Mouse (Mus musculus): ENCODE measurements at regions not wholly inside any gene's neighbourhood (a gene's known extent, or its start where the extent isn't known, plus 50 kb on each side); places are given as distances from the start of the nearest gene placed in this dataset.

GRCm38 (mm10) chr15:21988676-21989075 lies 560.1 kb upstream of the Cdh18 start:
- H3K4me3 ChIP-seq, result no peak overlapping the region
- WGBS, result 93% methylated on average over 4 of the region's 4 CpGs
- no peak overlapping the region for H3K27ac ChIP-seq
- H3K4me2 ChIP-seq (replicated peaks), result no peak overlapping the region
- no peak overlapping the region for H3K9ac ChIP-seq
- no peaks in the 10 kb centered on the region for H3K9me3 ChIP-seq
- no peaks in the 10 kb centered on the region for H3K27me3 ChIP-seq (replicated peaks)
- H3K4me1 ChIP-seq, result no peaks in the 10 kb centered on the region
- H3K36me3 ChIP-seq, result no peaks in the 10 kb centered on the region
- ATAC-seq (ENCODE audit: low FRiP score, low read depth), result no peak

GRCm38 (mm10) chr15:21993309-21993708 lies 555.5 kb upstream of the Cdh18 start:
- 87% methylated on average over 2 of the region's 2 CpGs for WGBS
- Histone ChIP-seq H3K4me3 (no peak overlapping the region), H3K4me1 (no peaks in the 10 kb centered on the region), H3K36me3 (no peaks in the 10 kb centered on the region), H3K27me3 (replicated peaks) (no peaks in the 10 kb centered on the region), H3K4me2 (replicated peaks) (no peak overlapping the region), H3K27ac (no peak overlapping the region), H3K9ac (no peak overlapping the region), H3K9me3 (no peaks in the 10 kb centered on the region)
- no peak for ATAC-seq (ENCODE audit: low FRiP score, low read depth)

DNA sequence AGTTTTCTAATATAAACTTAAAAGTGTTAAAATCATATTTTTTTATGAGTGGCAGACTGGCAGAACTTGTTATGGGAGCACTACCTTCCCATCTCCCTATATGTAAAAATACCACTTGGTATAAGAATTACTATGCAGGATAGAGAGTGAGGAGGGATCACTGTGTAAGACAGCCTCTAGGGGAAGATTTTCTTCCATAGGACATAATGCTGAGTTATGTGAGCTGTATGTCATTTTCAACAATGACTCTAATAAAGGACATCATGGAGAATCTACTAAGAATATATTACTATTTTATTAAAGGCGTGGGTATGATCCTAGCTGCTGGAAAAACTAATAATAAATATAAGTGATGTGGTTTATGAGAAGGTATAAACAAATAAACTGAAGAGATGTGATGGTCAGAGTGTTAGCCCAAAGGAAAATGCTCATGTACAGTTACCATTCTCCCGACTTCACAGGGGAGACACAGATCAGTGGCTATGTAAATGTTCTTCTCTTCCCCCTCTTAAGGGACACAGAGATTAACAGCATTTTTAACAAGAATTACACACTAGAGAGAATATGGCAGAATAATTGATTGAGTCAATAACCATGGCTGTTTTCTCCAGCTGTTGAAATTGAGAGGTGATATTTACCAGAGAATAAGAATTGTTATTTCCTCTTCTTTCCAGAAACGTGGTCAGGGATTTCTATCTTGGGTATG lies 553.5 kb upstream of the Cdh18 start:
- Histone ChIP-seq H3K27ac (no peak overlapping the region), H3K4me2 (replicated peaks) (no peak overlapping the region), H3K9me3 (no peaks in the 10 kb centered on the region), H3K36me3 (no peaks in the 10 kb centered on the region), H3K4me1 (no peaks in the 10 kb centered on the region), H3K4me3 (no peak overlapping the region), H3K9ac (no peak overlapping the region), H3K27me3 (replicated peaks) (no peaks in the 10 kb centered on the region)
- 67% methylated on average over 3 of the region's 3 CpGs for WGBS
- ATAC-seq (ENCODE audit: low FRiP score, low read depth), result 0 out of 2 replicates have a peak, but pooled peaks have one; percentile 41

GRCm38 (mm10) chr15:22019977-22020376 lies 528.8 kb upstream of the Cdh18 start:
- H3K4me1 ChIP-seq, result no peaks in the 10 kb centered on the region
- H3K4me3 ChIP-seq, result no peak overlapping the region
- no peak for ATAC-seq (ENCODE audit: low FRiP score, low read depth)
- no peak overlapping the region for H3K27ac ChIP-seq
- H3K9ac ChIP-seq, result no peak overlapping the region
- H3K4me2 ChIP-seq (replicated peaks), result no peak overlapping the region
- no peaks in the 10 kb centered on the region for H3K36me3 ChIP-seq
- WGBS, result 81% methylated on average over 2 of the region's 2 CpGs
- no peaks in the 10 kb centered on the region for H3K27me3 ChIP-seq (replicated peaks)
- H3K9me3 ChIP-seq, result no peaks in the 10 kb centered on the region

DNA sequence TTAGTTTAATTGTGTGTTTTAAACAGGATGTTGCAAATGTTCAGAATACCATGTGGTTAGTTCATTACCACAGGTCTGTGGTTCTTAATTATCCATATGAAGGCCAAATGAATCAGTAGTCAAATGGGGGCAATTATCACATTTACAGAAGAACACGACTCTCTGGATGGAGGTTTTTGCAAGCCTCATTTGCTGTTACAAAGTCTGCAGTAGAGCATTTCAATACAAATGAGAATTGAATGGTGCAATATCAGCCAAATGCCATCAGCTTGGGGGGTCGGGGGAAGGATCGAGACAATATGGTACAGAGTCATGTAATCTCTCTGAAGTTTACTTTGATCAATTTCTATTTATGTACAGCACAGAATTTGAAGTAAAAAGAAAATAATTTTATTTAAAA lies 518.6 kb upstream of the Cdh18 start:
- WGBS, result 45% methylated on average over 3 of the region's 3 CpGs

DNA sequence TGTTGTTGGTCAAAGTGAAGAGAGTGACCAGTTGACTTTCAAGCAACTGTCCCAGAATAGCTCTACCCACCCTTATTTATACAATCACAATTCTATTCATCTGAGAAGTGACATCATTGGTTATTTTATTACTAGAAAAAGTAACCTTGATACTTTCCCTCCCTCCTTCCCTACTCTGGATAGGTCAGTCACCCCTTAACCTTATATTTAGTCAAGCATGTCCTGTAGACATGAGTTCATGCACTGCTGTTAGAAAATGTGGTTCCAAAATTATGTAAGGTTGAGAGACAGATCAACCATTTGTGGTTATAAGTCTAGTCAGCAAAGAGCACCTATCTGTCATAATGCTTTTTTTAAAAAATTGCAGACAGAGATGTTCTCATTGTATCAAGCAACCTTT lies 502.4 kb upstream of the Cdh18 start:
- H3K27ac ChIP-seq, result no peak overlapping the region
- no peak overlapping the region for H3K9ac ChIP-seq
- H3K9me3 ChIP-seq, result no peaks in the 10 kb centered on the region
- H3K36me3 ChIP-seq, result no peaks in the 10 kb centered on the region
- no peak overlapping the region for H3K4me3 ChIP-seq
- H3K4me1 ChIP-seq, result no peaks in the 10 kb centered on the region
- no peak overlapping the region for H3K4me2 ChIP-seq (replicated peaks)
- H3K27me3 ChIP-seq (replicated peaks), result no peaks in the 10 kb centered on the region
- no peak for ATAC-seq (ENCODE audit: low FRiP score, low read depth)

More for the DNA sequence above, 518.6 kb upstream of the Cdh18 start:
- Histone ChIP-seq H3K36me3 (no peaks in the 10 kb centered on the region), H3K9ac (no peak overlapping the region), H3K27me3 (replicated peaks) (no peaks in the 10 kb centered on the region), H3K4me1 (no peaks in the 10 kb centered on the region), H3K9me3 (no peaks in the 10 kb centered on the region), H3K4me3 (no peak overlapping the region), H3K4me2 (replicated peaks) (no peak overlapping the region), H3K27ac (no peak overlapping the region)
- ATAC-seq (ENCODE audit: low FRiP score, low read depth), result no peak

- H3K9ac ChIP-seq, result no peak overlapping the region
- no peak overlapping the region for H3K4me3 ChIP-seq
- H3K27ac ChIP-seq, result no peak overlapping the region
- H3K36me3 ChIP-seq, result no peaks in the 10 kb centered on the region
- no peaks in the 10 kb centered on the region for H3K4me1 ChIP-seq
- H3K27me3 ChIP-seq (replicated peaks), result no peaks in the 10 kb centered on the region
- H3K4me2 ChIP-seq (replicated peaks), result no peak overlapping the region
- WGBS, result 86% methylated on average over 4 of the region's 4 CpGs
- no peak for ATAC-seq (ENCODE audit: low FRiP score, low read depth)
- H3K9me3 ChIP-seq, result no peaks in the 10 kb centered on the region
These were observed 501.8 kb upstream of the Cdh18 start for GRCm38 (mm10) chr15:22046877-22047478.

DNA sequence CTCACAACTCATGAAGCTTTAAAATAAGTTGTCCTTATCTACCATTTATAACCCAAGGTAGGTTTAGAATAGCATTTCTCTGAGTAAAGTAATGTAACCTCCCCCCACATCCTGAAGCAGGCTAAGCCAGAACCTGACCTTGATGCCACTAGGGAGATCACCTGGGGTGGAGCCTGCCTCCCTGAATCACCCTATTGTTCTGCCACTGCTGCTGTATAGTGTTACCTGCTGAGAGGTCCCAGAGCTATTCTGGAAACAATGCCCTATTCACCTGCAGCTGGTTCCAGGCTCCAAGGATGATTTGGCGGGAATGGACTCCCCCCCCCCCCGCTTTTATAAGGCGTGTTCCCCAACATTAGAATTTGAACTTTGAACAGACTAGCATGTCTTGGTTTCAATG lies 462.0 kb upstream of the Cdh18 start:
- WGBS, result 57% methylated on average over 3 of the region's 3 CpGs
- ATAC-seq (ENCODE audit: low FRiP score, low read depth), result no peak
- Histone ChIP-seq H3K9ac (no peak overlapping the region), H3K4me2 (replicated peaks) (no peak overlapping the region), H3K4me3 (no peak overlapping the region), H3K9me3 (no peaks in the 10 kb centered on the region), H3K27me3 (replicated peaks) (no peaks in the 10 kb centered on the region), H3K27ac (no peak overlapping the region), H3K4me1 (no peaks in the 10 kb centered on the region), H3K36me3 (no peaks in the 10 kb centered on the region)

GRCm38 (mm10) chr15:22121746-22122145 lies 427.1 kb upstream of the Cdh18 start:
- Histone ChIP-seq H3K4me1 (no peaks in the 10 kb centered on the region), H3K27ac (no peak overlapping the region), H3K9ac (no peak overlapping the region), H3K4me3 (no peak overlapping the region), H3K27me3 (replicated peaks) (no peaks in the 10 kb centered on the region), H3K9me3 (no peaks in the 10 kb centered on the region), H3K4me2 (replicated peaks) (no peak overlapping the region), H3K36me3 (no peaks in the 10 kb centered on the region)
- 90% methylated on average over 1 of the region's 1 CpGs for WGBS
- no peak for ATAC-seq (ENCODE audit: low FRiP score, low read depth)

DNA sequence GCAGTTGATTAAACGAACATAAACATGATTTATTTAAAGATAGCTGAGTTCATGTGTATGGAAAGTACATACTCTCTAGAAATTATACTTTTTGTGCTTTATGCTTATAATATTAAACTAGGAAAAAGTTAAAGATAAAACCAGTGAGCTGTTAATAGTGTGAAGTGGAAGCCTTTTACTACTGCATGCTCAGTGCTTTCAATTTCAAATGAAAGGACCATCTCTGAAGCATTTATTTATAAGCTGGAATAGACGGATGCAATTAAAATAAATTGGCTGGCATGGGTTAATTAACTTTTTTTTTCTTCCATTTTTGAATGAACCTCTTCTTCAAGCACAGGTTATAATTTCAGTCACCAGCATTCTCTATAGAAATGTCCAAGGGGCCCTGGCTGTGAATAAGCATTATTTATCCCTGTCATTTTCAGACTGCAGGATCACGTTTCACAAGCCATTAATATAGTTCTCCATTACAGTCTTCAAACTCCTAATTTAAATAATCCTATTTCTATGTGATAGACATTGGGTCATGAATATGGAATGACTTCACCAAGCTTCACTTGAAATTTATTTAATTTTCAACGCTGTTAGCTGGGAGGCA lies 396.8 kb upstream of the Cdh18 start:
- 61% methylated on average over 4 of the region's 4 CpGs for WGBS
- Histone ChIP-seq H3K36me3 (no peaks in the 10 kb centered on the region), H3K4me3 (no peak overlapping the region), H3K27ac (no peak overlapping the region), H3K4me2 (replicated peaks) (no peak overlapping the region), H3K9ac (no peak overlapping the region), H3K4me1 (no peaks in the 10 kb centered on the region), H3K9me3 (no peaks in the 10 kb centered on the region), H3K27me3 (replicated peaks) (no peaks in the 10 kb centered on the region)
- ATAC-seq (ENCODE audit: low FRiP score, low read depth), result 0 out of 2 replicates have a peak, but pooled peaks have one; percentile 65

GRCm38 (mm10) chr15:22152678-22153077 lies 396.1 kb upstream of the Cdh18 start:
- Histone ChIP-seq H3K4me3 (no peak overlapping the region), H3K9ac (no peak overlapping the region), H3K4me1 (no peaks in the 10 kb centered on the region), H3K36me3 (no peaks in the 10 kb centered on the region), H3K4me2 (replicated peaks) (no peak overlapping the region), H3K27ac (no peak overlapping the region), H3K9me3 (no peaks in the 10 kb centered on the region), H3K27me3 (replicated peaks) (no peaks in the 10 kb centered on the region)
- 37% methylated on average over 1 of the region's 1 CpGs for WGBS
- ATAC-seq (ENCODE audit: low FRiP score, low read depth), result no peak

DNA sequence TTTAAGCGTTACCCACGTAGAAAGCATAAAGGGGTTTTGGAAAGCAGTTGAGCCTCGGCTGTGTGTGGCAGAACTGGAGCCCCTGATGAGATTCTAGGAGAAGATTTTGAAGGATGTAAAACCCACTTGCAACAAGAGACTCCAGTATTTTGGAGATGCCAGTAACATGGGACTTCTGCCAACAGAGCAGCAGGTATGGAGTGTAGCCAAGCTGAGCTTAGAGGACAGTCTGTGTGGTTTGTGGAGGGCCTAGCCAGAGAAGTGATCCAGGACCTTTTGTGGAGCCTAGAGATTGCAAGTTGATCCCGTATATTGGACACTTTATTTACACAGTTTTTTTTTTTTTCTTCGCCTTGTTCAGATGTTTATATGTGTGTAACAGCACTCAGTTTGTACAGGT lies 378.5 kb upstream of the Cdh18 start:
- WGBS, result 85% methylated on average over 5 of the region's 5 CpGs
- H3K9me3 ChIP-seq, result no peaks in the 10 kb centered on the region
- no peak overlapping the region for H3K4me3 ChIP-seq
- H3K4me1 ChIP-seq, result no peaks in the 10 kb centered on the region
- no peak for ATAC-seq (ENCODE audit: low FRiP score, low read depth)
- no peak overlapping the region for H3K9ac ChIP-seq
- H3K36me3 ChIP-seq, result no peaks in the 10 kb centered on the region
- H3K27ac ChIP-seq, result no peak overlapping the region
- H3K4me2 ChIP-seq (replicated peaks), result no peak overlapping the region
- H3K27me3 ChIP-seq (replicated peaks), result no peaks in the 10 kb centered on the region

DNA sequence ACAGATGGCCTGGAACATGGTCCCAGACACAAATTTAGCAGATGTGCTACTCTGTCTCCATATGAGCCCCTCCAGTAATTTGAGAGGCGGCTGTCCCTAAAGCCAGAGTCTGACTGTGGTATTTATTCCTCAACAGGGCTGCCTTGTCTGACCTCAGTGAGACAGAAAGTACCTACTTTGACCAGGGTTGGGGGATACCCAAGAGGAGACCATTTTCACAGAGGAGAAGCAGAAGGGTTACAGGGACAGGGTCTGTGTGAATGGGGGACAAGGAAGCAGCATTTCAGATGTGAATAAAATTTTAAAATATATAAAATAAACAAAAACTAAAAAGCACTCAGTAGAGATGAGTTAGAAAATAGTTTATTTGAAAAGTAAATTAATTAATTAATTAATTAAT lies 339.8 kb upstream of the Cdh18 start:
- no peak overlapping the region for H3K4me3 ChIP-seq
- ATAC-seq (ENCODE audit: low FRiP score, low read depth), result no peak
- H3K36me3 ChIP-seq, result no peaks in the 10 kb centered on the region
- no peaks in the 10 kb centered on the region for H3K4me1 ChIP-seq
- H3K27me3 ChIP-seq (replicated peaks), result no peaks in the 10 kb centered on the region
- WGBS, result 68% methylated on average over 1 of the region's 1 CpGs
- H3K27ac ChIP-seq, result no peak overlapping the region
- H3K9me3 ChIP-seq, result no peaks in the 10 kb centered on the region
- no peak overlapping the region for H3K4me2 ChIP-seq (replicated peaks)
- no peak overlapping the region for H3K9ac ChIP-seq

Data from neural tube, embryonic 12.5 days (tissue).